Mouse (Mus musculus): ENCODE results near the gene Rnf2.
A peak's percentile ranks its signal among the peaks of the same experiment; 100 is the strongest.

Gene Rnf2

GRCm38 (mm10) chr1:151484754-151485153 lies 16.0 kb downstream of the Rnf2 start:
- DNase-seq (ENCODE audit: low read depth, low spot score) = no peak

DNA sequence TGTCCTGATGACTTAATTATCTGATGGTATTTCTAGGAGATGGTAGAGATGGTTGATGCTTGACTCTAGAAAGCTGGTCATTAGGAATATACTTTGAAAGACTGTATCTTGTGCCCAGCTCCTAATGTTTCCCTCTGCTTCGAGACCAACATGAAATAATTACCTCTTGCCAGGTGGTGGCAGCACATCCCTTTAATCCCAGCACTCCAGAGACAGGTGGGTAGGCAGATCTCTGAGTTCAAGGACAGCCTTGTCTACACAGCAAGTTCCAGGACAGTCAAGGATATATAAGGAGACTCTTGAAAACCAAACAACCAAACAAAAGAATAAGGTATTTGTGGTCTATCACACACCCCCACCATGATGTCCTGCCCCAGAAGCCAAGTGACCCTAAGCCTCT lies 17.2 kb downstream of the Rnf2 start:
- peak; percentile 63 for DNase-seq (ENCODE audit: low read depth, low spot score)

- DNase-seq (ENCODE audit: low read depth, low spot score) = no peak
Observed at GRCm38 (mm10) chr1:151482497-151482896, 18.3 kb downstream of the Rnf2 start.

DNA sequence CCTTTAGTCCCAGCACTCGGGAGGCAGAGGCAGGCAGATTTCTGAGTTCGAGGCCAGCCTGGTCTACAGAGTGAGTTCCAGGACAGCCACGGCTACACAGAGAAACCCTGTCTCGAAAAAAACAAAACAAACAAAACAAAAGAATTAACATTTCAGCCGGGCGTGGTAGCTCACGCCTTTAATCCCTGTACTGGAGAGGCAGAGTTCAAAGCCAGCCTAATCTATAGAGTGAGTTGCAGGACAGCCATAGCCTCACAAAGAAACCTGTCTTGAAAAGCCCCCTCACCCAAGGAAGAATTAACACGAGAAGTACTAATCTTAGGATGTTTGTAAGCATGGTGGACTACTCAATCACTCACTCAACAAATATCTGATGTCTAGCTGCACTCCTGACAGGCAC lies 28.4 kb downstream of the Rnf2 start:
- DNase-seq (ENCODE audit: low read depth, low spot score) = peak; percentile 64

DNA sequence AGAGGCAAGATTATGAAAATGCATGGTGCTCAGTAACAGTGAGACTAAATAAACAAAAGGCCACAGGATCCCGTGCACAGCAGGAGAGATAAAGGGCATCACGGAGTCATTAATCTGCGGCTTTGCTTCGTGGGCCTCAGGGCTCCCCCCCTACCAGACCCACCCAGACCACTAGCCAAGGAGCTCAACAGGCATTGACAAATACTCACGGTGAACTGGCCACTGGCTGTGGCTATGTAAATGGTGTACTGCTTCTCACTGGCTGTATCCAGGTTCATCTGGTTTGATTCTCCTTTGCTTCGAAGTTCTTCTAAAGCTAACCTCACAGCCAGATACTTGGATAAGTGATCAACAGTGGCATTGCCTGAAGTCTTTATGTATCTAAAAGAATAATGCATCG lies 29.3 kb downstream of the Rnf2 start:
- DNase-seq (ENCODE audit: low read depth, low spot score) = peak; percentile 74

DNA sequence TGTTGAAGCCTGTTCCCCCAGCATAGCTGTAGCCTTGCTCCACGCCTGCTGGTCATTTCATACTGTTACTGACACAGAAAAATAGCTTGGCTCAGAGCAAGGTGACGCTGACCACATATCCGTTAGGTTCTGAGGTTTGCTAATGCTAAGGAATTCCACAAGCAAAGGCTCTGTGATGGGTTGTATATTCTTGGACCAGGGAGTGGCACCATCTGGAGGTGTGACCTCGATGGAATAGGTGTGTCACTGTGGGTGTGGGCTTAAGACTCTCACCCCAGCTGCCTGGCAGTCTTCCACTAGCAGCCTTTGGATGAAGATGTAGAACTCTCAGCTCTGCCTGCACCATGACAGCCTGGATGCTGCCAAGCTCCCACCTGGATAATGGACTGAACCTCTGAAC lies 34.2 kb downstream of the Rnf2 start:
- peak; percentile 76 for DNase-seq (ENCODE audit: low read depth, low spot score)

- DNase-seq (ENCODE audit: low read depth, low spot score) = no peak
Observed at GRCm38 (mm10) chr1:151464914-151465313, 35.8 kb downstream of the Rnf2 start.

- DNase-seq (ENCODE audit: low read depth, low spot score) = peak; percentile 72
Observed at GRCm38 (mm10) chr1:151461265-151461664, 39.5 kb downstream of the Rnf2 start.

GRCm38 (mm10) chr1:151457087-151457486 lies 43.7 kb downstream of the Rnf2 start:
- no peak for DNase-seq (ENCODE audit: low read depth, low spot score)

GRCm38 (mm10) chr1:151451946-151452345 lies 48.8 kb downstream of the Rnf2 start:
- DNase-seq (ENCODE audit: low read depth, low spot score) = no peak

GRCm38 (mm10) chr1:151450851-151451250 lies 49.9 kb downstream of the Rnf2 start:
- DNase-seq (ENCODE audit: low read depth, low spot score) = no peak

DNA sequence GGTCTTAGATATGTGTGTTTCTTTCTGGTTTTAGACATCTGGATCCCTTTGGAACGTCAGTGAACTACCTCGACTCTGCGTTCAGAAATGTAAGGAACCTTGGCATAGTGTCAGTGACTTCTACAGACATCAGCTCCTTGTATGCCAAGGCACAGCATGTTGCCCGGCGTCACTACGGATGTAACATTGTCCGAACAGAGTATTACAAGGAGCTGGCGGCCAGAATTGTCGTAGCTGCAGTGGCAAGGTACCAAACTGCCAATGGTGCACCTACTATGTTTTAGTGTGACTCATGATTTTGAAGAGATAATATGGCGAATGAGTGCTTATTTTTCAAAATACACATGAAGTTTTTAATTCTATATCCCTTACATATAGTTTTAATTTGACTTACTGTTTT lies 50.9 kb downstream of the Rnf2 start:
- no peak for DNase-seq (ENCODE audit: low read depth, low spot score)

DNA sequence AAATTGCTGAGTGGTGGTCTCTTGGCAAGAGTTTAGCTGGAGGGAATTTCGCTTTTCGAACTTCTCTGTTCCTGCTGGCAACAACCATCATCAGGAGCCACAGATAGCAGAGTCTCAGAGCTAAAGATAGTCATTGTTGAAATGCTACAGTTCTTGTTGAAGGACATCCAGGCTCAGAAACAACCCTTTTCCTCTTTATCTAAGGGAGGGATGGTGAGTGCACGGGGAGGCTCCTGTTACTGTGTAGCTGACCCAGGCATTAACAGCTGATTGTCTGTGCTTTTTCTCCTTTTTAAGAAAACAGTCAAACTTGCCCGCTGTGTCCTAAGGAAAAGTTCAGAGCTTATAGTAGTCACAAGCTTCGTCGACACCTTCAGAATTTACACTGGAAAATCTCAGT lies 65.3 kb downstream of the Rnf2 start:
- no peak for DNase-seq (ENCODE audit: low read depth, low spot score)

DNA sequence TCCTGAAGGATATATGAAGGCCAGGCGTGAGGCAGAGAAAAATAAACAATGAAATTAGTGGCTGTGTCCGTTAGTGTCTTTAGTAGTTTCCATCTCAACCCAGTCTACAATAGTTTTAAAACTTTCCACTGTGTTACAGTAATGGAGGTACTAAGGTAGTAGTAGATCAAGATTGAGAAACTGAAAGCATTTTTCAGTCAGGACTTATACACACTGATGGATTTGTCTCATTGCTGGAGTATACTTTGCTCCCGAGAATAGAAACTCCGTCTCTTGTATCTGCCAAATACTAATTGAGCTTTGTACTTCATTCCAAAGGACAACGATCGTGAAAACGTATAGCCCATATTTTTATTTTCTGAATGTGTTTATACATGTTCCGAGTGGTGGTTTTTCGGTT lies 71.4 kb downstream of the Rnf2 start:
- DNase-seq (ENCODE audit: low read depth, low spot score) = no peak

- DNase-seq (ENCODE audit: low read depth, low spot score) = peak; percentile 100
Observed at GRCm38 (mm10) chr1:151428263-151429221, 72.2 kb downstream of the Rnf2 start, which contains the start of the genes Swt1 and Trmt1l. TSS of gene Swt1 (minus strand) at chr1:151428455. TSS of gene Trmt1l (plus strand) at chr1:151428542.

GRCm38 (mm10) chr1:151427888-151428262 lies 72.9 kb downstream of the Rnf2 start:
- DNase-seq (ENCODE audit: low read depth, low spot score) = no peak

DNA sequence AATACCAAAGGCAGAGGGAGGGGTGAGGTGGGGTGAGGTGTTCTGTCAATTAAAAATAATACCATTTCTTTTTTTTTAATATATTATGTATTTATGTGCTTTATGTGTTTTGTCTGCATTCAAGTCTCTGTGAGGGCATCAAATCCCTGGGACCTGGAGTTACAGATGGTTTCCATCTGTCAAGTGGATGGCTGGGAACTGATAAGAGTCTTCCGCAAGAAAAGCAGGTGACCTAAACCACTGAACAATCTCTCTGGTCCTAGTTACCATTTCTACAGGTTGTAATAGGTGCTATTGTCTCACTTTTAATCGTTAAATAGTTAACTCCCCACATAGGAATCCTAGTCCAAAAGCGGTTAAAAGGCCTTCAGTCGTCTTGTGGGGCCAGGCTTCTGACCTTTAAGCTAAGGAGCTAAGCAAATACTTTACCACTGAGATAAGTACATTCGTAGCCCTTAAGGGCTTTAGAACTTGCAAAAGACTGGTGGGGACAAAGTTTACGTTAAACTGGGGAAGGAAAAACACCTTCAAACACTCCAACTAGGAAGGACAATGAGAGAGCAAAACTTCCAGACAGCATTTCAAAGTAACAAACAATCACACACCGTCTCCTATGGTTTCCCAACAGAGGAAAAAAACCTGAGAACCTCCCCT lies 73.7 kb downstream of the Rnf2 start:
- DNase-seq (ENCODE audit: low read depth, low spot score) = peak; percentile 39

DNA sequence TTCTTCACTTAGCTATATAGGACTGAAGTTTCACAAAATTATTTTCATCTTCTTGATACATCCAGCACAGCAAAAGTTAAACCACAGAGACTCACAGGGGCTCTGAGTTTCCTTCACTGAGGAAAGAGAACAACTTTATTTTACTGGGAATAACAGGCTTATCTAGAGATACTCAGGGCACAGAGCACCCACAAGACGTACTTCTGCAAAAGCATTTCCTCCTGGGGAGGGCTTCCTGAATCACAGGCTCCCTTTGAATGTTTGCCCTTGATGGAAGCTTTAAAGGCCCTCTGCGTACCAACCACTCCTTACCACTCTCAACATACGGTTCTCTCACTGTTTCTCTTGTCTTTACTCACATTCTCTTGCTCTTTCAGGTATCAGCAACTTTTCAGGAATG lies 78.6 kb downstream of the Rnf2 start:
- no peak for DNase-seq (ENCODE audit: low read depth, low spot score)

DNA sequence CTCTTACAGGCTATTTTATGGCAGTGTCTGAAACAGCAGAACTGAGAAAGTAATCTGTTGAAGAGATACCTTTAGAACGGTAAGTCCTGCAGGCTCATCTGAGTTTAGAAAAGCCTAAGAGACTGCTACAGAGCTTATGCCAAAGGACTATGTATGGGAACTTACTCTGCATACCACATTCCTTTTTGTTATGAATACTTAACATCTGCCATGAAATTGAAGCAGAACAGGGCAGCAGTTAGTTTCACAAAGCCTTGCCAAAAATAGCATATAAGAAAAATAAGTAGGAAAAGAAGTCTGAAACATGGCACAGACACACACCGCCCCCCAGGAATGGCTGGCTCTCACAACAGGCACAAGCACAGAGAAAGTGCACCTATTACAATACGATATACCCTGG lies 90.9 kb downstream of the Rnf2 start:
- DNase-seq (ENCODE audit: low read depth, low spot score) = no peak
